Mouse (Mus musculus) frontal cortex, postnatal 25 days (tissue): Measurements from ENCODE around the gene Faf2.
A peak's percentile ranks its signal among the peaks of the same experiment; 100 is the strongest.

Experiments used
- DNase-seq, 2 experiments: peaks; one replicate each; pipeline ENCODE4 v3.0.0; 2022; ENCODE audit warnings: low spot score in 2 of 2

The Faf2 gene

DNA sequence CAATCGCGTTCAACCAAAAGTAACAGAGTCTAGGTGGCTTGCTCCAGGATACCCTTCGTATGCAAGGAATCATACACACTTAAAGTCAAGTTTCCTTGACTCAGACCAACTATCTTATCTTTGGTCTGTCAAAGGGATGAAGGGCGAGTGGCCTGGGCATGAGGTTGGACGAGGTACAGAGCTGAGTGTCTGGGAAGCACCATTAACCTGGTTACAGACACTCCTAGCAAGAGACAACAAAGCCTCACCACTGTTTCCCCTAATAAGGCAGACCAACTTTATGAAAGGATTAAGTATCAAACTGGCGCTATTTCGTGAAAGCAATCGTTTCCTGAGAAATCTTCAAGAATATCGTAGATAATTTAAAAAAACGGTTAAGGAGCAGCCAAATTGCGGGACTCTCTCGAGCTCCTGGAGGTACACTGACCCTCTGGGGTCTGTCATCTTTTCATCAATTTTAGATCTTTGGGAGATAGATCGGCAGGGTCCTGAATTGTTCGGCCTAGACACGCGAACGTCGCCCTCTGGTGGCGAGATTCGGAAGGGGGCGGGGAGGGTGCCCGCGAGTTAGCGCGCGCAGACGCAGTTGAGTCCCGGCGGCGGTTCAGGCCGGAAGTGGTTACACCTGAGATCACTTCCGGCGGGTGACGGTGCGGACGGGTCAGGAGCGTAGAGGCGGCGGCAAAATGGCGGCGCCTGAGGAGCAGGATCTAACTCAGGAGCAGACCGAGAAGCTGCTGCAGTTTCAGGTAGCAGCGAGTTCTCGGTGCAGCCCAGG is at the start of gene Faf2:
Gene Faf2, plus strand, starts transcription at position 630 of the 778 bp plus-strand sequence.
- peak; percentile 99 to 100 for DNase-seq

DNA sequence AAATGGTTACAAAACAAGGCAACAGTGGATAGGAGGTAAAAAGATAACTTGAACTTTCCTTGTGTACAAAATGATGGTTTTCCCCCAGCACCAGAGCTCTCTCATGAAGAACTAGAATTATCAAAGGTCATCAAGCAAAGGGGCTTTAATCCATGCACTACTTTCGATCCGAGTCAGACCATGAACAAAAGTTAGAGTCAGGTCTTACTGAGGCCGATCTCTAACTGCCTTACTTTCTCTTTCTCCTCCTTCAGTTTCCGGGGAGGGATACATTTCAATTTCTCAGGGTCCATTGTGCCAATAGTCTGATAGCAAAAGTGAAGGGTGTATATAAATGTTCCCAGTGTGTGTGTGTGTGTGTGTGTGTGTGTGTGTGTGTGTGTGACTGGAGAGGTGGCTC is 49.0 kb upstream of the Faf2 start:
- no peak for DNase-seq

- peak; percentile 38 to 58 for DNase-seq
These were observed 46.6 kb upstream of the Faf2 start, which contains the start of gene Arl10 for GRCm38 (mm10) chr13:54574854-54575481. TSS of gene Arl10 (plus strand) at chr13:54575015.

DNA sequence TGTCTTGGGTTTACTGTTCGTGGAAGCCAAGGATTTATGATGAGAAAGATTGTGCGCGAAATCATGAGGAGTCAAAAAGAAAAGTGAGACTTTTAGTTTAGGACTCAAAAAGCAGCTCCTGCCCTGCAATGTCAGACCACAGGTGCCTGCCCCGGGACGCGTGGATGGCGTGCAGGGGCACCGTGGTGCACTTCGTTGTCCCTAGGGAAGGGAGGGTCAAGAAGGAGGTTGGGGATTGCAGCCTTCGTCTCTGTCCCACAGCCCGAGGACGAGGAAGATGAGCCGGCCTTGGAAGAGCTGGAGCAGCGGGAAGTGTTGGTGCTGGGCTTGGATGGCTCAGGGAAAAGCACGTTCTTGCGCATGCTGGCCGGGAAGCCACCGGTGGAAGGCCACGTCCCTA is 46.1 kb upstream of the Faf2 start:
- DNase-seq, result no peak

GRCm38 (mm10) chr13:54577652-54578507 is 43.7 kb upstream of the Faf2 start:
- no peak for DNase-seq

DNA sequence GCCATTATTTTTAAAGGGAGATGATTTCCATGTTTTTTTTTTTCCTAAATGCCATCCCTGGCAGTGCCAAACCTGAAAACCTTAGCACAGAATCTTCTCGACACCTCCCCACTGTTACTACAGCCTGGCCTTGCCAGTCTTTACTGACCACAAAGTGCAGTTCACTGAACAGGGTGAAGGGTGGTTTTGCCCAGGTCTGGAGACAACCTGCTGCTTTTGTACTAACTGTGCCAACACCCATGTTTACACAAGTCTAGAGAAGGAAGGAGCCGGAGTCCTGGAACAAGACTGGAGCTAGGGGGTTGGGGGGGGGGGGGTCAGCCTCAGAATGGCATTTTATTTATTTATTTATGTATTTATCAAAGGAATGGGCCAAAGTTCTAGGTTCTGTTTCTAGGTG is 40.2 kb upstream of the Faf2 start:
- DNase-seq, result no peak

- no peak for DNase-seq
These were observed 39.5 kb upstream of the Faf2 start for GRCm38 (mm10) chr13:54582126-54582525.

DNA sequence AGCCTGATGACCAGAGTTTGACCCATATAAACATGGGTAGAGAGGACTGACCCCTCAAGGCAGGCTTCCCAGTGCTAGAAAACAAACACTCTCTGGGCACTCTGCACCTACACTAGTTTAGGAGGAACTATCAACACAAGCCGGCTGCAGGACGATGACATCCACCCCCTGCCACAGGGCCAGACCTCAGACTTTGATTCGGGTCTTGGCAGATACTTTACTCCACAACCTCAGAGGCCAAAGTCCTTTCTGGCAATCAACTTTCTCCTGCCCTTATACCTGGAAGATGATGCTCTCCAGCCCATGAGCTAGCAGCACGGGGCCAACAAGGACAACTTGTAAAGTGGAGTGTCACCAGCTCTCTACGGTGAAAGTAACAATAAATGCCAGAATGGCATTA is 38.7 kb upstream of the Faf2 start:
- no peak for DNase-seq

DNA sequence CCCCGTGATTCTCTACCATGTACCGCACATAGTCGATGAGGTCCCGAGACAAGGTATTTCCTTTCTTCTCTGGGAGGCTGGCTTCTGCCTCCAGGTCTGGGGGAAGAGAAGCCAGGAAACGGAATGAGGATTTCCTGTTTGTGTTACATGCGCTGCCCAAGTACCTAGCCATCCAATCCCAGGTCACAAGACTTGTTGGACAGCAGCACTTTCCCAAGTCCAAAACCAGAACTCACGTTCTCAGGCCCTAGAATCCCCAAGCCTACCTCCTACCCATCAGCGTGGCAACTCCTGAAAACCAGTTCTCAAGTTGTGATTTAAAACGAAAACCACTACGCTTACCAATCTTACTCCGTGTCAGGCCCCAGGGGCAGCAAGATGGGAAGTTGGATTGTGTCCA is 35.8 kb upstream of the Faf2 start:
- no peak for DNase-seq

DNA sequence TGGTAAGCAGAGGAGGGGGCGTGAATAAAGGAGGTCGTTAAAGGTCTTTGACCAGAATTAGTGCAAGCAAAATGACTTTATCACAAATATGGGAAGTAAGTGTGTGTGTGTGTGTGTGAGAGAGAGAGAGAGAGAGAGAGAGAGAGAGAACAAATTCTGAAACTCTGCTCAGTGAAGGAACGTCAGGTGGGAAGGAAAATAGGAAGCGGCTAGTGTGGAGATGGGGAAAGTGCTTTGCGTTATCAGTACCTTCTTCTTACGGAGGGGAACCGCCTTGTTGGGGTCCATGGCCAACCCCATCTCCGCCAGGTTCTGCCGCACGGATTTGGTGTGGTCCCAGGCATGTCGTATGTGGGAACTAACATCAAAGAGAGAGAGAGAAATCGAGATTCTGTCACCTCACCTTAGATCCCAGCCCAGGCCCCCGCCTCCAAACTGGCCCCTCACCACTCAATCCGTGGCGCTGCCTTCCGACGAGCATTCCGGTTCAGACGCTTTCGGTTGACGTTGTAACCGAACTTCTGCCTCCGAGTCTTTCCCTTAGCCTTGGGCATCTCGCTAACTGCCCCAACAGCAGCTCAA is 32.1 kb upstream of the Faf2 start:
- no peak for DNase-seq

- peak; percentile 91 to 96 for DNase-seq
These were observed 31.3 kb upstream of the Faf2 start, which contains the start of the genes Nop16 and Higd2a for GRCm38 (mm10) chr13:54589996-54590951. TSS of gene Nop16 (minus strand) at chr13:54590090. TSS of gene Higd2a (plus strand) at chr13:54590207.

DNA sequence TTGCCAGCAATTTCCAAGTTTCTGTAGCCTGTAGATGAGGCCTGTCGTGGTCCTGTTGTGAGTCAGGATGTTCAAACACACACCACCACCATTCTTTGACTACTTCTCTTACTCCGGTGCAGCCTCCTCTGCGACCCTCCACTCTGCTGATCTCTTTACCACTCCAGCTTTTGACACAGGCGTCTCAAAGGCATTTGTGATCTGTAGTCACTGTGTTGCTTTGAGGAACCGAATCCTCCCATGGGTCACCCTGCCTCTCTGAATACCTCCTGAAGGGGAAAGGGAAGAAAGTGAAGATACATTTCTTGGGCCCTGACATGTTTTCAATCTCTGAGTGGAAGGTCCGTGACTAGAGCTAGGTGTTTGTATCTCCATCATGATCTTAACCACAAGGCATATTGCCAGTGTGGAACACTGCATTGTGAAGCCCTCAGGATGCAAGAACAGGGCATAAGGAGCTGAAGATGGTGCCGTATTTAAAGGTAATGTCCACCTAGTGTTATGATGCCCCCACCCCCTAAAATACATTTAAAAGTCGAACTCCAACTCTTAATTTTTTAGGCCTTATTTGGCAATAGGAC is 29.7 kb upstream of the Faf2 start:
- no peak for DNase-seq

DNA sequence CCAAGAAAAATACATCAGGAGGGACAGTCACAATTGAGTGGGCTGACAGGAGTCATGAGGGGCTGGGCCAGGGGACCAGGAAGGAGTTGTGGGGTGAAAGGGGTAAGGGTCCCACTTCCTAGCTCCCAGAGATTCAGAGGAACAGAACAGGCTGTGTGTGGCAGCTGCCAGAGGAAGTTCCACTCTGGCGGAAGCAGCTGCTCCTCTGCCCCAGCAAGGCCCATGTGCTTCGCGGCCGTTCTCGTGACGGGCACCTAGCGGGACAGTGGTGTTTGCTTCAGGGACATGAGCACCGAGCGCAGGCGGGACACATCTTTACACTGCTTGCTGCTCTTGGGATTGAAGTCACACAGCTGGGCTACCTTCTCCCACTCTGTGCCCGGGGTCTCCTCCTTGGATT is 28.0 kb upstream of the Faf2 start:
- no peak for DNase-seq

DNA sequence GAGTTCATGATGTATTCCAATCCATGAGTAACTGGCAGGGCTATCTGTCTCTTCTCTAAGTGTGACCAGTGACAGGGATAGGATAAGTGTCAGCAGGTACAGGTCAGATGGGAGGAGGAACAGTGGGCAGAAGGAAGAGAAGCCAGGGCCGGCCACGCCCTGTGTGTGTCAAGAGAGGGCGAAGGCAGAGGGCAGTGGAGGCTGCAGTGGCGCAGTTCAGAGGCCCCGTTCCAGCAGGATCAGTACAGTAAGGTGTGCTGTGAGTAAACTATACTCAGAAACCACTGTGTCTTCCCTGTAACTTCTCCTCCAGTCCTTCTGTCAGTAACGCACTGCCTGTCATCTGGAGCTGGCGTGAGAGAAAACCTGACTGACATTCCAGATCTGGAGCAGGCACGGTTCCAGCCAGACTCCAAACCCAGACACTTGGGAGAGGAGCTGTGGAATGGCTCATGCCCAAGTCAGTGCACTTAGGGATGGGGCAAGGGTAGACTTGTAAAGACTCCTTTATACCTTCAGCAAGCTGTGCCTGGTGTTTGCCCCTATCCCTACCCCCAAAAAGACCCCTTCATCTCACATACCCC is 25.4 kb upstream of the Faf2 start:
- DNase-seq, result no peak

DNA sequence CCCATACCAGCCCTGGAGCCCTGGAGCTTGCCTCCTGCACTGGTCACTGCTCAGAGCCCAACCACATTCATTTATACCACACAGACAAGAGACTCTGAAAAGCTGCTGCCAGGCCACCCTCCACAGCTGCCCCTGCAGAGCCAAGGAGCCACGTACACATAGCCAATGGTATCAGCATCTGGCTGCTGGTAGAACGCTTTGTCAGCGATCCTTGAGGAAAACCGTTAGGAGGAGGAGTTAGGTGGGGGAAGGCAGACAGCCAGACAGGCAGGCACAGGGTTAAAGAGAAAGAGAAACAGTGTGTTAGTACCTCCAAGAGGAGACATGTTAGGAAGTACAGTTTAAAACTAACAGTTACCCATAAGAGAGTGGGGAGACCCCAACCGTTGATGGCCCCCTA is 24.7 kb upstream of the Faf2 start:
- no peak for DNase-seq

- no peak for DNase-seq
These were observed 22.9 kb upstream of the Faf2 start for GRCm38 (mm10) chr13:54598622-54599143.

DNA sequence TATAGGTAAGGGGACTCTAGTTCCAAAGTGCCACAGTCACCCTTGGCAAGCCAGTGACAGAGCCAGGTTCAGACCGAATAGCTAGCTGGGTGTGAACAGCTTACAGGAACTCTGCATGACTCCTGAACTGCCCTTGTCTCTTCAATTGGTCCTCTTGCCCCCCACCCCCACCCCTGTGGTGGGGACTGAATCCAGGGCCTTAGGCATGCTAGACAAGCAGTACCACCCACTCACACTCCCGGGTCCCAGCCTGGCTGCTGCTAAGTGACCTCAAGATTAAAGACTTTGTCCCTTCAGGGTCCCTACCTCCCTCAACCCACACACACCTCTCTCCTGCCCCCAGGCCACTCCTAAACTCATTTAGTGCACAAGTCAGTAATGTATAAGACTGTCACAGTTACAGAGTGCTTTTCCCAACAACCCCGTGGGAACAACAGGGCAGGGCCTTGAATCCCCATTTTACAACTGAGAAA is 18.9 kb upstream of the Faf2 start:
- no peak for DNase-seq

GRCm38 (mm10) chr13:54603501-54603900 is 18.1 kb upstream of the Faf2 start:
- DNase-seq, result no peak

GRCm38 (mm10) chr13:54604221-54604620 is 17.4 kb upstream of the Faf2 start:
- no peak for DNase-seq

GRCm38 (mm10) chr13:54605426-54605825 is 16.2 kb upstream of the Faf2 start:
- no peak for DNase-seq
